Mouse (Mus musculus): Measurements from ENCODE around the gene Baz2b. TPM values are rescaled to one million over a fixed set of nuclear protein-coding genes. Genes with fewer than 3 reads are reported as not detected.
"Not testable (repeated sequence)": the region's sequence is repeated elsewhere in the genome, so short reads cannot be mapped to it uniquely, and the experiment has no call there.

Gene Baz2b
- polyA plus RNA-seq, 3 experiments from 2014 or later, result 18.1 to 36.0 (median 30.1) TPM

DNA sequence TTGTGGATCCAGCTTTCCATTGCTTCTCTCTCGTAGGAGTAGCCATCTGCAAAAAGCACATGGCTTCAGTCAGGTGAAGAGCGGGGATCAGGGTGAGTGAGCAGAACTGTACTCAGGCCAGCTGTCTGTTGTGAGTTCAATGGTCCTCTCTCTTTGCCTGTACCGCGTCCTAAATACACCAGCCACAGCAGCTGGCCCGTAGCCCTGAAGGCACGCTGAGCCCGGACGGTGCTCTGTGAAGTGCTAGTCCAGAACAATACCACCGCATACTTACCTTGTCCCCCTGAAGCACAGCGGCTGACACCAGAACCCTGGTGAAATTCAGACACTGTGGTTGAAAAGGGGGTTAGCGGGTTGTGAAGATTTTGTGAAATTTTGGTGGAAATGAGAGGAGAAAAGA is 356.7 kb downstream of the Baz2b start:
- ATAC-seq, result no peak

DNA sequence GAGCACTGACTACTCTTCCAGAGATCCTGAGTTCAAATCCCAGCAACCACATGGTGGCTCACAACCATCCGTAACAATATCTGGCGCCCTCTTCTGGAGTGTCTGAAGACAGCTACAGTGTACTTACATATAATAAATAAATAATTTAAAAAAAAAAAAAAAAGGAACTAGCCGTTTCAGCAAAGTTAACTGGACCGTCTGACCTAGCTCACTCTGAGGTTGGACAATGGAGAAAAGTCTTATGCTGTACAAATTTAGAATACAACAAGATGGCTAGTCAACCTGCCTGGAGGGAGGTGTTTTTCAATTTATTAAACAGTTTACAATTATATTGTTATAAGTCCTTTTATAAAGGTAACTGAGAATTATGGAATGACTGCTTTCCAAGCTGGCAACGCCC is 357.8 kb downstream of the Baz2b start:
- ATAC-seq, result not testable (repeated sequence)

Other genes with a start within 250 kb of the Baz2b start
- 100 to 1,000 TPM in 2 of 3 experiments, 10 to 100 TPM in 1; 78.5 to 110 (median 102) TPM for gene March7, start within 50 bp of the Baz2b start, polyA plus RNA-seq (2017; shearing (Covaris generic))
- 1 to 10 TPM; 3.7 to 5.9 (median 4.0) TPM for gene Cd302, start 74.6 kb upstream of the Baz2b start, polyA plus RNA-seq (2017; shearing (Covaris generic))
- gene Ly75, start 173.5 kb upstream of the Baz2b start, polyA plus RNA-seq (2017; shearing (Covaris generic)), result 10 to 100 TPM; 12.4 to 15.1 (median 12.6) TPM